Mouse (Mus musculus): ENCODE data around the gene Ano8. TPM values are rescaled to one million over a fixed set of nuclear protein-coding genes. Genes with fewer than 3 reads are reported as not detected.
"Not testable (repeated sequence)": the region's sequence is repeated elsewhere in the genome, so short reads cannot be mapped to it uniquely, and the experiment has no call there.

The Ano8 gene
- 19.7 and 23.7 TPM in 2 replicates for polyA plus RNA-seq (2016; fragmentation: Nextera tagmentation; extraction: Ambion mirVana)

DNA sequence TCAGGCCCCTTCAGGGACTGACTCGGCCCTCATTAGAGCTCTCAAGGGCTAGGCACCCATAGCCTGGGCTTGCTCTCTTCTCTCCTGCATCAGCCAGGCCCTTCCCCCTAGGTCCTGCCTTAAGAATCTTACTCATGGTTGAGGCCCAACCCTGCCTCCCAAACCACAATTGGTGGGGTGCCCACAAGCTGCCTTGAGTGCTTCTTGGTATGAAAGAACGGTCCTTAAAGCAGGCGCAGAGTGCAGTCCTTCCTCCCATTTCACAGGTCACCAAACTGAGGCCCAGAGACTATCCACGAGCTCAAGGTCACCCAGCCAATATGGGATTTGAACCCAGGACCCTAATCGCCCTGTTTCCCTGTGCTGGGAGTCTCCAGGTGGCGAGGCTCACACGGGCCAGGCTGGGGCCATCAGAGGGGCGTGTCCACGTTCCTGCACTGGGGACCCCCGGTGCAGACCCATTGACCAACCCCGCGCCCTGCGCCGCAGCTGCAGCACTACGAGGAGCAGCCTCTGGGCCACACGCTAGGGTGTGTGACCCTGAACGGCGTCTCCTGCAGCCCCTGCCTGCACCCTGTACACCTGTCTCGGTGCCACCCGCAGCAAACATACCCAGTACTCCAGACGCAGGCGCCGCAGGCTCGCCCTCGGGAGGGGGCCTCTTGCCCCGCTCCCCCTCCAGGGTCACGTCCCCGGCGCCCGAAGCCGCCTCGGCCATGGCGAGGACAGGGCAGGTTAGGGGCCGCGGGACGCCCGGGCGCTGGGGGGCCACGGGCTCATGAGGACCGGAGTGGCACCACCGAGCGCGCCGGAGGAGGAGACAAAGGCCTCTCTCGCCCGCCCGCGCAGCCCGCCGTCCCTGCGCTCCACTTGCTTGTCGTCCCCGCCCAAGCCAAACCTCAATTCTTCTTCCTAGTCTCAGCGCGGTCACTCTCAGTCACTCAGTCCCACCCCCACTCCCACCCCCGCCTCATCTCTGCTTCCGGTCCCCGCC lies at the start of gene Ano8:
Gene Ano8, minus strand, starts transcription at position 822 of the 994 bp plus-strand sequence.
- ATAC-seq (ENCODE audit: low FRiP score, low read depth): peak; percentile 68
- Histone ChIP-seq H3K4me1 (peaks cover 40% of the 10 kb centered on the region), H3K4me3 (peak within 1 kb of the TSS; percentile 87), H3K27ac (peak within 1 kb of the TSS; percentile 57; the same call in 1 of the 2 replicates), H3K9me3 (no peaks in the 10 kb centered on the region), H3K27me3 (replicated peaks) (no peaks in the 10 kb centered on the region), H3K4me2 (replicated peaks) (peak within 1 kb of the TSS; percentile 76), H3K36me3 (peaks cover 41% of the 10 kb centered on the region), H3K9ac (peak within 1 kb of the TSS; percentile 97)
- WGBS: 5% methylated on average over 58 of the region's 58 CpGs

DNA sequence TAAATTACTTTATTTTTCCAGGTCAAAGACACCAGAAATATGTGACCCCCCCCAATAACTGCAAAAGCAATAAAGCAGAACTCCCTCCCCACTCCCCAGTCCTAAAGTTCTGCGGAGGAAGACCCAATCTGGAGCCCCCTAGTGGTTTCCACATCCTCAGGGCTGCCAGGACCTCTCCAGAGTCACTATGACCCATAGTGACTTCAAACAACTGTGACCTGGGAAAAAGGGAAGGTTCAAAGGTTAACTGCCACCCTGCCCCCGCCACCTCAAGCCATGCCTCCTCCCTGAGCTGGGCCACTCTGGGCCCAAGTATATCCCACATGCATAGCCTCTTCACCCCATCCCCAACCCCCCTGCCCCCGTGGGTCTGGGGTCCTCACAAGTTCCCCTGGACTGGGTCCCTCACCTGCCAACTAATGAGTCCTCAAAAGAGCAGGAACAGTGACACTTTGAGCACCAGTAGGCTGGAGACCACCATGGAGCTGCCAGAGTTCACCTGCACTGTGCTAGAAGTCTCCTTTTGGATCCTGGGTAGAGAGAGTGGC lies 48.6 kb upstream of the Ano8 start:
- Histone ChIP-seq H3K36me3 (no peaks in the 10 kb centered on the region), H3K27ac (no peak overlapping the region), H3K4me3 (no peak overlapping the region), H3K27me3 (replicated peaks) (peaks cover 17% of the 10 kb centered on the region), H3K9me3 (no peaks in the 10 kb centered on the region), H3K9ac (no peak overlapping the region), H3K4me1 (peaks cover 12% of the 10 kb centered on the region), H3K4me2 (replicated peaks) (no peak overlapping the region)
- ATAC-seq (ENCODE audit: low FRiP score, low read depth): no peak
- 38% methylated on average over 3 of the region's 3 CpGs for WGBS

DNA sequence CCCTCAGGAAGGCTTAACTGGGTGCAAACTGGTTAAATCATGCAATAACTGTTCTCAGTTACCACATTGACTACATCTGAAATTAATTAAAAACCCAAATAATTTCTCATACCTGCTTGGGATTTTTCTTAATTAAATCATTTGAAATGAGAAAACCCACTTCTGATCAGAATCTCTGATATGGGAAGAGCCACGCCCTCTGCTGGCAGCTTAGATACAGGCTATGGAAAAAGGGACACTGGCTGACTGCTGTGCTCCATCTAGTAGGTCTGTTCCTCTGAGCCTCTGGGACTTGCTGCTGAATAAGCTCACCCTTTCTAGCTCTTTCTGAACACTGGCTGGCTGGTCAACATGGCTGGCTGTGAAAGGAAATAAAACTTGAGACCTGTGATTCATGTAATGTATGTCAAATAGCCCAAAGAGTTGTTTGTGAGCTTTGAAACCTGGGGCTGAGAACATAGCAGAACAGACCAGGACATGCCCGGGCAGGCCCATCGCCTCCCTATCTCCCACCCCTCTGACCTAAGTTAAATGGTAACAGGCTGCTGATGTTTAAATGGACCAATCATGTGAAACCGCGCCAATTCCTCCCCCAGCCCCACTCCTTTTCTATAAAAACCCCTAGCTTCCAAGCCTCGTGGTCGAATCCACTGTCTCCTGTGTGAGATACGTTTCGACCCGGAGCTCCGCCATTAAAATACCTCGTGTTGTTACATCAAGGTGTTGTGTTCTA lies 45.1 kb upstream of the Ano8 start:
- H3K4me3 ChIP-seq; H3K36me3 ChIP-seq; ATAC-seq (ENCODE audit: low FRiP score, low read depth); H3K4me2 ChIP-seq (replicated peaks); H3K27ac ChIP-seq; H3K9ac ChIP-seq; H3K4me1 ChIP-seq; H3K9me3 ChIP-seq: not testable (repeated sequence)
- WGBS: 74% methylated on average over 8 of the region's 12 CpGs
- peaks cover 21% of the 10 kb centered on the region for H3K27me3 ChIP-seq (replicated peaks)

DNA sequence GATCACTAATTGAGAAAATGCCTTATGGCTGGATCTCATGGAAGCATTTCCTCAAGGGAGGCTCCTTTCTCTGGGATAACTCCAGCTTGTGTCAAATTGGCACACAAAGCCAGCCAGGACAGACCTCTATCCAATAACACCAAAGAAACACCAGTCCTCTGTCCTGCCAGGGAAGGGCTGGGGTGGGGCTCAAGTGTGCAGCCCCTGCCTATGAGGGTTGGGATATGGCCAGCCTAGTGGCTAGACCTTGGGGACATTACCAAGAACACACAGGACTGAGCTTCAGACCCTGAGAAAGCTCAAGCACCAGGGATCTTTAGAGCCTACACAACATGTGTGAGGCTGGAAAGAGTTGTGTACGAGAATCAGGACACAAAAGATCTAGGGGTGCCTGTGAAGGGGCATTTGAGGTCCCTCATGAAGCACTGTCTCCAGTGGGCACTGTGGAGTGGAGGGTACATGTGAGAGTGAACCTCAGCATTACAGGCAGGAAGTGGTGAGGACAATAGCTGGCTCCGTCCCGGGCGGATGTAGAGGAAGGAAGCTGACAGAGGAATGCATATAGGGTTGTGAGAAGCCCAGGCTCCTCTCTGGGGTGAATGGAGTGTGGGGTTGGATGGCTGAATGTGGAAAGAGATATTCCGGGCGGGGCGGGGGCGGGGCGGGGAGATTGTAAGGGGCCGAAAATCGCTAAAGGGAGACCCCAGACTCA lies 42.8 kb upstream of the Ano8 start:
- Histone ChIP-seq H3K27me3 (replicated peaks) (peaks cover 42% of the 10 kb centered on the region), H3K27ac (no peak overlapping the region), H3K4me2 (replicated peaks) (no peak overlapping the region), H3K36me3 (no peaks in the 10 kb centered on the region), H3K4me3 (no peak overlapping the region), H3K9me3 (no peaks in the 10 kb centered on the region), H3K9ac (no peak overlapping the region), H3K4me1 (peaks cover 4% of the 10 kb centered on the region; the same call in 1 of the 2 replicates)
- 86% methylated on average over 11 of the region's 11 CpGs for WGBS
- ATAC-seq (ENCODE audit: low FRiP score, low read depth): no peak

DNA sequence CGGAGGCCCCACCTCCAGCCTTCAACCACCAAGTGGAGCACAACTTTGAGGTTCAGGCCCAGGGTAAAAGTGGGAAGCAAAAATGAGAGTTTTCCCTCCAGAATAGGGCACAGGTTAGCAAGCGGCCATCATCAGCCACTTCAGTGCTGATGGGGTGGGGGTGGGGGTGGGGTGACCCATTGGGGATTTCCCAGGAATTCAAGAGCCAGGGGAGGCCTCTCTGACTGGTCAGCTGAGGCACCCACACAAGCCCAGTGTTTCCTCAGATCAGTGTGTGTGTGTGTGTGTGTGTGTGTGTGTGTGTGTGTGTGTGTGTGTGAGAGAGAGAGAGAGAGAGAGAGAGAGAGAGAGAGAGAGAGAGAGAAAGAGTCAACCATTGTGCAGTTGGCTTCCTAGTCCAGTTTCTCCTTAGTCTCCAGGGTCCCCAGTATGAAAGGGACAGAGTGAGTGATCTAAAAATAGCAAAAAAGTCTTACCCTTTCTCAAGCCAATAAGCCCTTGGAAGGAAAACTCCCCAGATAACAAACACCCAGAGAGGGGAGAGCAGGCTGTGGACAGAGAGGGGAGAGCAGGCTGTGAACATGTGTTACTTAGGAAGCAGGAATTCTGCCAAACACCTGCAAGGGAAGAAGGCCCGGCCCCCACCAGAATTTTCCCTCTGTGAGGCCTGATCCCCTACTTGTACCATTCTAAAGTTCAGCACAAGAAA lies 41.6 kb upstream of the Ano8 start:
- no peak overlapping the region for H3K27ac ChIP-seq
- H3K4me1 ChIP-seq: peaks cover 4% of the 10 kb centered on the region; the same call in 1 of the 2 replicates
- H3K9me3 ChIP-seq: no peaks in the 10 kb centered on the region
- H3K4me3 ChIP-seq: no peak overlapping the region
- no peak for ATAC-seq (ENCODE audit: low FRiP score, low read depth)
- WGBS: 47% methylated on average over 3 of the region's 3 CpGs
- no peak overlapping the region for H3K9ac ChIP-seq
- no peaks in the 10 kb centered on the region for H3K36me3 ChIP-seq
- H3K27me3 ChIP-seq (replicated peaks): peaks cover 51% of the 10 kb centered on the region
- H3K4me2 ChIP-seq (replicated peaks): no peak overlapping the region

DNA sequence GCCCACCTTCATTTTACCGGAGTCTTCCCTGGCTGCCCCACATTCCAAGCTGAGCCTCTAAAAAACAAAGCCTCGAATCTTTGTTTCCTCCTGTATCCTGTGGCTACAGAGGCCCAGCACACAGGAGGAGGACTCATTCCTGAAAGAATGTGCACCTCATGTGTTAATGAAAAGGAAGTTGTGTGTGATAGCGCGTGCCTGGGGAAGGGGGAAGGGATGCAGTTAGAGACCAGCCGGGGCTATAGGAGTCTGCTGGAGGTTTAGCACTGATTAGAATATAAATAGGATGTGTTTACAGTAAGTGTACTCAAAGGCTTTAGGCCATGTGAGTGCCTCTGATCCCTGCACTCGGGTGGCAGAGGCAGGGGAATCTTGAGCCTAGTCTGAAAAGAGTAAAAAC lies 40.5 kb upstream of the Ano8 start:
- no peak overlapping the region for H3K4me3 ChIP-seq
- H3K9ac ChIP-seq: no peak overlapping the region
- H3K36me3 ChIP-seq: no peaks in the 10 kb centered on the region
- H3K4me2 ChIP-seq (replicated peaks): no peak overlapping the region
- peaks cover 4% of the 10 kb centered on the region; the same call in 1 of the 2 replicates for H3K4me1 ChIP-seq
- no peak for ATAC-seq (ENCODE audit: low FRiP score, low read depth)
- H3K27ac ChIP-seq: no peak overlapping the region
- H3K27me3 ChIP-seq (replicated peaks): peaks cover 52% of the 10 kb centered on the region
- 8% methylated on average over 6 of the region's 6 CpGs for WGBS
- H3K9me3 ChIP-seq: no peaks in the 10 kb centered on the region

DNA sequence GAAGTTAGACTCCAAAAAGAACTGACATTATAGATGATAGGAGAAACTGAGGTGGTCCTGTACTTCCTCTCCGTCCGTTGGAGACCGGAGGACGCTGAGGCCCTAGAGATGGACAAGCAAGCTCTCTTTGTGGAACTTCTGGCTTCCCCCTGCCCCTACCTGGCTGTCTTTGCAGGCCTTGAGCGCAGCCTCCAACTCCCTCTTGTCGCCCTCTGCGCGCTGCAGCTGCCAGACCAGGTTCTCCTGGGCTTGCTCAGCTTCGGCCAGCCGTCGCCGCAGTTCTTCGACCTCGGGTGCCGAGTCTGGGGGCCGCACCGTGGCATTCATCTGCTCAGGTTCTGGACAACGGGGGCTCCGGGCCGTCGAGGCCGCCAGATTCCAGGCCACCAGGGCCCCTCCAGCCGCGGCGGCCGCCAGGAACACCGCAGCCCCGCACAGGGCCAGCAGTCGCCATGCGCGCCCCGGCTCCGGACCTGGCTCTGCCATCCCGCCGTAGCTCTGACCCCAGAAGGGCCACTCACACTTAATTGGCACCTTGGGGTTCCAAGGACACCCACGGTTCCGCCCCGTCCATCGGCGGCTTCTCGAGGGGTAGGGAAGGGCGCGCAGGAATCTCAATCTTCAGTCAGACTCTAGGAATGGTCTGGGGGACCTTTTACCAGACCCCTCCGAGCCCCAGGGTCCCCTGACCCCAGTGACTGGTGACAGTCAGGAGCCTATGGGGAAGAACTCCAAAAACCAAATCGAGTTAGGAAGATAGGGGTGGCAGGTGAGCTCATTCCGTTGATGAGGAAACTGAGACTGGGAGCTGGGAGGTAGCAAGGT lies 39.7 kb upstream of the Ano8 start, which contains the start of gene Ccdc194:
Gene Ccdc194, minus strand, starts transcription at position 486 of the 825 bp plus-strand sequence.
- peaks cover 52% of the 10 kb centered on the region for H3K27me3 ChIP-seq (replicated peaks)
- peak within 1 kb of the TSS; percentile 10; the same call in 1 of the 2 replicates for H3K9ac ChIP-seq
- WGBS: 6% methylated on average over 46 of the region's 46 CpGs
- peaks cover 4% of the 10 kb centered on the region; the same call in 1 of the 2 replicates for H3K4me1 ChIP-seq
- no peak within 1 kb of the TSS for H3K27ac ChIP-seq
- no peaks in the 10 kb centered on the region for H3K36me3 ChIP-seq
- no peaks in the 10 kb centered on the region for H3K9me3 ChIP-seq
- 0 out of 2 replicates have a peak within 1 kb of the TSS, but pooled peaks have one; percentile 5 for H3K4me3 ChIP-seq
- no peak for ATAC-seq (ENCODE audit: low FRiP score, low read depth)
- peak within 1 kb of the TSS; percentile 34 for H3K4me2 ChIP-seq (replicated peaks)

DNA sequence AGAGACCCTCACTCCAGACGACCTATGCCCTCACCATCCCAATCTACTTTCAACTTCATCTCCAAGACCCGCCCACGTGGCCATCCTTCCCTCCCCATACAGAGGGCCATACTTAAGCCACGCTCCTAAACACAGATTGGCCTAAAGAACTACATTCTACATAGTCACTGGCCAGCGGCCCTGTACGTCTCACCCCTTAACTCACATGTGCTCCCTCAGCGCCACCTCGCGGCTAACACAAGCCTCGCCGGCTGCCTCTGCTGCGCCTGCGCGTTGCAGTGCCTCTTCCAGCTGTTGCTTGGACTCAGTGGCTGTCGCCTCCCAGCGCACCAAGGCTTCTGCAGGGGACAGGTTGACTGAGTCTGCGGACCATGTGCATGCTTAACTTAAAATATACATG lies 35.9 kb upstream of the Ano8 start:
- no peak overlapping the region for H3K27ac ChIP-seq
- WGBS: 6% methylated on average over 17 of the region's 17 CpGs
- no peaks in the 10 kb centered on the region for H3K9me3 ChIP-seq
- no peak overlapping the region for H3K9ac ChIP-seq
- peaks cover 39% of the 10 kb centered on the region for H3K27me3 ChIP-seq (replicated peaks)
- ATAC-seq (ENCODE audit: low FRiP score, low read depth): peak; percentile 68
- no peaks in the 10 kb centered on the region for H3K36me3 ChIP-seq
- H3K4me2 ChIP-seq (replicated peaks): peak overlapping the region; percentile 10; the same call in 1 of the 2 replicates
- no peak overlapping the region for H3K4me3 ChIP-seq
- peaks cover 6% of the 10 kb centered on the region for H3K4me1 ChIP-seq

DNA sequence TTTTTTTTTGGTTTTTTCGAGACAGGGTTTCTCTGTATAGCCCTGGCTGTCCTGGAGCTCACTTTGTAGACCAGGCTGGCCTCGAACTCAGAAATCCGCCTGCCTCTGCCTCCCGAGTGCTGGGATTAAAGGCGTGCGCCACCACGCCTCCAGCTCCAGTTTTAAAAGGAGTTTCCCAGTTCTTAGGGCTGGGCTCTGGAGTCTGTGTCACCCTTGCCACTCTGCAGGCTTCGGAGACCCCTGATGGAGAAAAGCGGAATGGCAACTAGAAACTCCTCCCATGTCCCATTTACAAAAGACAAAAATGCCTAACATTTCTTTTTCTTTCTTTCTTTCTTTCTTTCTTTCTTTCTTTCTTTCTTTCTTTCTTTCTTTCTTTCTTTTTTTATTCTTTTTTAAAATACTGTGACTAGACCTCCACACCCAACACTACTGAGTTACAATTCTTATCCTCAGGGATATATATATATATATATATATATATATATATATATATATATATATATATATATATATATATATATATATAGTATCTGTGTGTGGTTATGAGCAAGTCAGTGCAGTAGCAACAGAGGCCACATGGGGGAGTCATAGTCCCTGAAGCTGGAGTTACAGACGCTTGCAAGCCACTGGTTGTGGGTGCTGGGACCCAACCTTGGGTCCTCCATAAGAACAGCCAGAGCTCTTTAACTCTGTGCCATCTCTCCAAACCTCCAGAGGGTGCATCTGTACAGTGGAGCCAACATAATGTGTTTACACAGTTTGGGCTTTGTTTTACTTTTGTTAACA lies 33.5 kb upstream of the Ano8 start:
- H3K4me2 ChIP-seq (replicated peaks); ATAC-seq (ENCODE audit: low FRiP score, low read depth); H3K9ac ChIP-seq; H3K4me3 ChIP-seq; H3K4me1 ChIP-seq; H3K9me3 ChIP-seq; H3K27ac ChIP-seq; H3K36me3 ChIP-seq: not testable (repeated sequence)
- WGBS: 47% methylated on average over 10 of the region's 10 CpGs
- peaks cover 15% of the 10 kb centered on the region for H3K27me3 ChIP-seq (replicated peaks)

DNA sequence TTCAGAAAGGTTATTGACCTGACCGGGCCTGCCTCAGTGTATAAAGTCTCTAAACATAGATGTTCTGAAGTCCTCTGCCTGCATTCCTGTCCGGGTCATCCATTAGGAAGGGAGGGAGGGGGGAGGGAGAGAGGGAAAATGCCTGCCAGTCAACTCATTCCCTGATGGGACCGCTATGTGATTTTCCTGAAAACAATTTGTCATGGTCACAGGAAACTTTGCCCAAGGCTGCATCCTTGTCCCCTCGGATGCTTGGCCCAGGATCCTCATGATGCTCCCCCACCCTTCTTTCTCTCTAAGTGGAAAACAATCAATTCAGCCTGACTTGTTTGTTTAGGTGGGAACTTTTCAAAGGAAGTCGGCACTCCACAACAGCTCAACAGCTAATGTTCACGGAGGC lies 31.0 kb upstream of the Ano8 start:
- H3K36me3 ChIP-seq: no peaks in the 10 kb centered on the region
- H3K27ac ChIP-seq: no peak overlapping the region
- no peak overlapping the region for H3K9ac ChIP-seq
- 16% methylated on average over 6 of the region's 6 CpGs for WGBS
- H3K9me3 ChIP-seq: no peaks in the 10 kb centered on the region
- no peak overlapping the region for H3K4me2 ChIP-seq (replicated peaks)
- H3K27me3 ChIP-seq (replicated peaks): no peaks in the 10 kb centered on the region
- peaks cover 3% of the 10 kb centered on the region; the same call in 1 of the 2 replicates for H3K4me1 ChIP-seq
- no peak for ATAC-seq (ENCODE audit: low FRiP score, low read depth)
- no peak overlapping the region for H3K4me3 ChIP-seq

All from neural tube, embryonic 12.5 days (tissue).